Mouse (Mus musculus) regulatory T cell (primary cell): Measurements from ENCODE around the gene Mtnr1a.

ENCODE experiments used
- in situ Hi-C: fragments of 300-600 bp; cut with MboI, MseI; formaldehyde crosslinking; loops from one replicate; pipeline ENCODE4 v1.15.1; 2025; ENCODE audit warnings: high pct_unique_total_duplicates

Mtnr1a gene

GRCm38 (mm10) chr8:45109371-45110063 lies 40.6 kb downstream of the Mtnr1a start:
- in situ Hi-C loops: no loop called here

- in situ Hi-C loops: no loop called here
Measured at GRCm38 (mm10) chr8:45110064-45110812, 41.3 kb downstream of the Mtnr1a start.

GRCm38 (mm10) chr8:45110813-45111104 lies 41.8 kb downstream of the Mtnr1a start:
- in situ Hi-C loops: no loop called here

DNA sequence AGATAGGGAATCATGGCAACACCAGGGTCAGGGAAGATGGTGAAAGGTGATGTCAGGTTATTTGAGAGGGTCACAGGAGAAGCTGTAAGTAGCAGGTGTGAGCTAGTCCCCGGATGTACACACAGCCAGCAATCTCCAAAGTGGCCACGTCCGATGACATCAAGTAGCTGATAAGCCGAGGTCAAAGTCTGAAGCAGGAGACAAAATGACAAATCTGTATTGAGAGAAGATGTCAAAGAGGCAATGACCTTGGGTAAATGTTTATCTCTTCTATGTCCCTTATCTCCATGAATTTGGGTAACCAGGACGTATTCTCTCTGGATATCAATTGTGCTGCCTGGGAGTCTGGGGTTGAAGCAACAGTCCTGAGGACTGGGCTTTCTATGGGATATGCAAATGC lies 42.9 kb downstream of the Mtnr1a start:
- in situ Hi-C loops: no loop called here

- in situ Hi-C loops: no loop called here
Measured at GRCm38 (mm10) chr8:45117588-45117987, 48.7 kb downstream of the Mtnr1a start.

- in situ Hi-C loops: no loop called here
Measured at GRCm38 (mm10) chr8:45125680-45126079, 56.7 kb downstream of the Mtnr1a start.
